Mouse (Mus musculus): ENCODE data around the gene Fkbp10. TPM values are rescaled to one million over a fixed set of nuclear protein-coding genes. Genes with fewer than 3 reads are reported as not detected.

Fkbp10 gene
- polyA plus RNA-seq, 1 experiment = 6.6 TPM

GRCm38 (mm10) chr11:100394353-100395074 lies 21.0 kb upstream of the Fkbp10 start:
- Histone ChIP-seq H3K27me3 (ENCODE audit: control insufficient read depth, insufficient read depth, low read length) (no peaks in the 10 kb centered on the region), H3K4me3 (ENCODE audit: control insufficient read depth, low read depth, low read length) (no peak overlapping the region), H3K36me3 (ENCODE audit: control insufficient read depth, insufficient read depth, low read length) (no peaks in the 10 kb centered on the region), H3K4me1 (ENCODE audit: control insufficient read depth, insufficient read depth, low read length) (peaks cover 10% of the 10 kb centered on the region), H3K27ac (ENCODE audit: control insufficient read depth, insufficient read depth, low read depth, low read length) (no peak overlapping the region)
- TF ChIP-seq CTCF (IDR thresholded peaks at IDR 0.05; ENCODE audit: control insufficient read depth, insufficient read depth, insufficient replicate concordance, low read depth, low read length) (no peak), POLR2A (IDR thresholded peaks at IDR 0.05; ENCODE audit: control insufficient read depth, low read depth, low read length) (no peak)

GRCm38 (mm10) chr11:100395200-100395599 lies 20.3 kb upstream of the Fkbp10 start:
- Histone ChIP-seq H3K4me3 (ENCODE audit: control insufficient read depth, low read depth, low read length) (peak overlapping the region; percentile 90), H3K27me3 (ENCODE audit: control insufficient read depth, insufficient read depth, low read length) (no peaks in the 10 kb centered on the region)

GRCm38 (mm10) chr11:100395861-100396631 lies 19.5 kb upstream of the Fkbp10 start:
- Histone ChIP-seq H3K36me3 (ENCODE audit: control insufficient read depth, insufficient read depth, low read length) (no peaks in the 10 kb centered on the region), H3K4me1 (ENCODE audit: control insufficient read depth, insufficient read depth, low read length) (peaks cover 10% of the 10 kb centered on the region), H3K27me3 (ENCODE audit: control insufficient read depth, insufficient read depth, low read length) (no peaks in the 10 kb centered on the region), H3K27ac (ENCODE audit: control insufficient read depth, insufficient read depth, low read depth, low read length) (no peak overlapping the region), H3K4me3 (ENCODE audit: control insufficient read depth, low read depth, low read length) (peak overlapping the region; percentile 90)
- TF ChIP-seq POLR2A (IDR thresholded peaks at IDR 0.05; ENCODE audit: control insufficient read depth, low read depth, low read length) (0 out of 2 replicates have a peak, but pooled peaks have one; percentile 9), CTCF (IDR thresholded peaks at IDR 0.05; ENCODE audit: control insufficient read depth, insufficient read depth, insufficient replicate concordance, low read depth, low read length) (no peak)

More at GRCm38 (mm10) chr11:100395200-100395599, 20.3 kb upstream of the Fkbp10 start:
- Histone ChIP-seq H3K4me1 (ENCODE audit: control insufficient read depth, insufficient read depth, low read length) (peaks cover 10% of the 10 kb centered on the region), H3K36me3 (ENCODE audit: control insufficient read depth, insufficient read depth, low read length) (no peaks in the 10 kb centered on the region), H3K27ac (ENCODE audit: control insufficient read depth, insufficient read depth, low read depth, low read length) (no peak overlapping the region)
- TF ChIP-seq CTCF (IDR thresholded peaks at IDR 0.05; ENCODE audit: control insufficient read depth, insufficient read depth, insufficient replicate concordance, low read depth, low read length) (no peak), POLR2A (IDR thresholded peaks at IDR 0.05; ENCODE audit: control insufficient read depth, low read depth, low read length) (no peak)

GRCm38 (mm10) chr11:100396886-100397599 lies 18.5 kb upstream of the Fkbp10 start:
- Histone ChIP-seq H3K4me3 (ENCODE audit: control insufficient read depth, low read depth, low read length) (peak overlapping the region; percentile 90), H3K27me3 (ENCODE audit: control insufficient read depth, insufficient read depth, low read length) (no peaks in the 10 kb centered on the region), H3K27ac (ENCODE audit: control insufficient read depth, insufficient read depth, low read depth, low read length) (peak overlapping the region; percentile 27; the same call in 1 of the 2 replicates), H3K4me1 (ENCODE audit: control insufficient read depth, insufficient read depth, low read length) (peaks cover 11% of the 10 kb centered on the region), H3K36me3 (ENCODE audit: control insufficient read depth, insufficient read depth, low read length) (no peaks in the 10 kb centered on the region)
- TF ChIP-seq CTCF (IDR thresholded peaks at IDR 0.05; ENCODE audit: control insufficient read depth, insufficient read depth, insufficient replicate concordance, low read depth, low read length) = no peak
- TF ChIP-seq POLR2A (IDR thresholded peaks at IDR 0.05; ENCODE audit: control insufficient read depth, low read depth, low read length) = no peak

GRCm38 (mm10) chr11:100397600-100398389 lies 17.7 kb upstream of the Fkbp10 start, which contains the start of gene Jup:
Gene Jup (minus strand): TSS chr11:100397763.
- peak within 1 kb of the TSS; percentile 27; the same call in 1 of the 2 replicates for H3K27ac ChIP-seq (ENCODE audit: control insufficient read depth, insufficient read depth, low read depth, low read length)
- H3K4me1 ChIP-seq (ENCODE audit: control insufficient read depth, insufficient read depth, low read length) = peaks cover 11% of the 10 kb centered on the region
- H3K27me3 ChIP-seq (ENCODE audit: control insufficient read depth, insufficient read depth, low read length) = no peaks in the 10 kb centered on the region
- H3K36me3 ChIP-seq (ENCODE audit: control insufficient read depth, insufficient read depth, low read length) = no peaks in the 10 kb centered on the region
- peak; percentile 76 for TF ChIP-seq POLR2A (IDR thresholded peaks at IDR 0.05; ENCODE audit: control insufficient read depth, low read depth, low read length)
- no peak for TF ChIP-seq CTCF (IDR thresholded peaks at IDR 0.05; ENCODE audit: control insufficient read depth, insufficient read depth, insufficient replicate concordance, low read depth, low read length)
- peak within 1 kb of the TSS; percentile 90 for H3K4me3 ChIP-seq (ENCODE audit: control insufficient read depth, low read depth, low read length)

- H3K4me3 ChIP-seq (ENCODE audit: control insufficient read depth, low read depth, low read length) = peak overlapping the region; percentile 71
- H3K27me3 ChIP-seq (ENCODE audit: control insufficient read depth, insufficient read depth, low read length) = no peaks in the 10 kb centered on the region
- peaks cover 11% of the 10 kb centered on the region for H3K4me1 ChIP-seq (ENCODE audit: control insufficient read depth, insufficient read depth, low read length)
- no peak for TF ChIP-seq CTCF (IDR thresholded peaks at IDR 0.05; ENCODE audit: control insufficient read depth, insufficient read depth, insufficient replicate concordance, low read depth, low read length)
- TF ChIP-seq POLR2A (IDR thresholded peaks at IDR 0.05; ENCODE audit: control insufficient read depth, low read depth, low read length) = no peak
- no peak overlapping the region for H3K27ac ChIP-seq (ENCODE audit: control insufficient read depth, insufficient read depth, low read depth, low read length)
- no peaks in the 10 kb centered on the region for H3K36me3 ChIP-seq (ENCODE audit: control insufficient read depth, insufficient read depth, low read length)
Observed at GRCm38 (mm10) chr11:100398517-100398916, 17.0 kb upstream of the Fkbp10 start.
